33 mouse cellular contexts compared by ENCODE assay signal in the genomic region with DNA sequence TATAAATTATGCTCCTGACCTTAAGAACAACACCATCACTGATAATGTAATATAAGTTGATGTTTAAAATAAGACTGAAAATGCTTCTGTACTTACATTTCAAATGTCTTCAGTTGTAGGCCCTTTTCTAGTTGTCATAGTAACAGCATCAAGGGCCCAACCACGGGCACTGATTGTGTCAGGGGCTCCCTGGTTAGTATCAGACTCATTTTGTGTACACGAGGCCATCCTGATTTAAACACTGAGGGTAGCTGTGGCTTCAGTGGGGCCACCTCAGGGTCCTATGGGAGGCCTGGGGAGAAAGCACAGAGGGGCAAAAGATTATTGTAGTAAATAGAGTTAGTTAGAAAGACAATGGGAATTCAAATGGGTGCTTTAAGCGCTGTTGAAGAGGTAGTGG. TPM values are rescaled to one million over a fixed set of nuclear protein-coding genes. Genes with fewer than 3 reads are reported as not detected.
A peak's percentile ranks its signal among the peaks of the same experiment; 100 is the strongest.
DNase-seq lines count a peak whose midpoint lies in the region; ATAC-seq lines count a peak whose summit lies in the region.
"Had no signal": no experiment of that assay in that cellular context is flagged by ENCODE, and none has a peak within 500 bp of the region (broad histone marks: within the 10 kb centered on the region; RNA-seq: fewer than 3 reads in every experiment).

No protein-coding gene starts in this region.

- intact Hi-C loops in left cerebral cortex, postnatal 4 days (cut with DNase I), result no loop called here

- H3K4me3 ChIP-seq in forebrain, embryonic 10.5 days, result no peak overlapping the region
- H3K4me3 ChIP-seq in forebrain, embryonic 15.5 days, result no peak overlapping the region
- H3K4me3 ChIP-seq in heart, embryonic 10.5 days, result no peak overlapping the region
- H3K4me3 ChIP-seq in midbrain, embryonic 10.5 days, result no peak overlapping the region
- no peak overlapping the region for H3K4me3 ChIP-seq in midbrain, embryonic 11.5 days (ENCODE audit: low read depth, low read length)
- H3K4me3 ChIP-seq: embryonic facial prominence, embryonic 13.5 days; embryonic facial prominence, embryonic 15.5 days; erythroblast, embryonic 14.5 days; forebrain, embryonic 13.5 days had no signal

- peaks cover 17% of the 10 kb centered on the region; the same call in 1 of the 2 replicates for H3K4me1 ChIP-seq in forebrain, embryonic 10.5 days
- no peaks in the 10 kb centered on the region for H3K4me1 ChIP-seq in forebrain, embryonic 15.5 days
- H3K4me1 ChIP-seq in heart, embryonic 10.5 days, result no peaks in the 10 kb centered on the region
- H3K4me1 ChIP-seq in midbrain, embryonic 10.5 days, result peaks cover 14% of the 10 kb centered on the region
- H3K4me1 ChIP-seq in midbrain, embryonic 11.5 days (ENCODE audit: control insufficient read depth, insufficient read depth, low read length), result 0 out of 2 replicates have a peak, but pooled peaks cover 2% of the 10 kb centered on the region
- H3K4me1 ChIP-seq: embryonic facial prominence, embryonic 13.5 days; embryonic facial prominence, embryonic 15.5 days had no signal

- no peak overlapping the region for H3K9ac ChIP-seq in forebrain, embryonic 15.5 days (replicated peaks)
- H3K9ac ChIP-seq in midbrain, embryonic 11.5 days (ENCODE audit: low read length), result no peak overlapping the region
- H3K9ac ChIP-seq: embryonic facial prominence, embryonic 13.5 days; embryonic facial prominence, embryonic 15.5 days; forebrain, embryonic 13.5 days had no signal

- WGBS in forebrain, embryonic 10.5 days, result 76% methylated on average over 3 of the region's 3 CpGs
- WGBS in forebrain, embryonic 15.5 days, result 50% methylated on average over 3 of the region's 3 CpGs
- 59% methylated on average over 3 of the region's 3 CpGs for WGBS in heart, embryonic 10.5 days
- WGBS in midbrain, embryonic 10.5 days, result 67% methylated on average over 3 of the region's 3 CpGs
- WGBS in midbrain, embryonic 11.5 days, result 56% methylated on average over 3 of the region's 3 CpGs

- DNase-seq in forebrain, embryonic 10.5 days (ENCODE audit: extremely low spot score, low spot score), result peak; percentile 7
- peak; percentile 63 for DNase-seq in heart, embryonic 10.5 days (ENCODE audit: low spot score)
- DNase-seq in heart, postnatal 4 days, result no peak
- peak; percentile 10 for DNase-seq in midbrain, embryonic 10.5 days (ENCODE audit: low spot score)
- DNase-seq in midbrain, embryonic 11.5 days (ENCODE audit: low spot score, missing footprints), result no peak
- peak; percentile 18 for DNase-seq in ZHBTc4 (ENCODE audit: low read depth, low spot score)
- DNase-seq in left cerebral cortex, postnatal 4 days, result no peak
- DNase-seq: adrenal gland, adult 2 months; adrenal gland, postnatal 10 days; adrenal gland, postnatal 25 days; B cell, adult 2 months; cerebellum, adult 11 months; cerebellum, adult 18-20 months; cerebellum, adult 8-10 months; cerebellum, adult 9-11 months; cerebellum, postnatal 14 days; cerebellum, postnatal 36 days; embryo, embryonic 11 days had no signal

- H3K27ac ChIP-seq in forebrain, embryonic 10.5 days, result 0 out of 2 replicates have a peak overlapping the region, but pooled peaks have one; percentile 30
- H3K27ac ChIP-seq in forebrain, embryonic 15.5 days (replicated peaks), result no peak overlapping the region
- no peak overlapping the region for H3K27ac ChIP-seq in heart, embryonic 10.5 days
- no peak overlapping the region; the same call in 1 of the 2 replicates for H3K27ac ChIP-seq in midbrain, embryonic 10.5 days (replicated peaks)
- no peak overlapping the region for H3K27ac ChIP-seq in midbrain, embryonic 11.5 days (ENCODE audit: low read depth, low read length)
- H3K27ac ChIP-seq: embryonic facial prominence, embryonic 13.5 days; embryonic facial prominence, embryonic 15.5 days; forebrain, embryonic 13.5 days had no signal

- peaks cover 79% of the 10 kb centered on the region for H3K36me3 ChIP-seq in forebrain, embryonic 10.5 days (replicated peaks)
- no peaks in the 10 kb centered on the region for H3K36me3 ChIP-seq in forebrain, embryonic 15.5 days
- H3K36me3 ChIP-seq in heart, embryonic 10.5 days, result peaks cover 65% of the 10 kb centered on the region
- H3K36me3 ChIP-seq in midbrain, embryonic 10.5 days, result peaks cover 69% of the 10 kb centered on the region
- H3K36me3 ChIP-seq in midbrain, embryonic 11.5 days (ENCODE audit: control insufficient read depth, insufficient read depth, low read length), result peaks cover 5% of the 10 kb centered on the region; the same call in 1 of the 2 replicates
- H3K36me3 ChIP-seq: G1E had no signal

- no peak overlapping the region for H3K4me2 ChIP-seq in forebrain, embryonic 15.5 days (replicated peaks)
- no peak overlapping the region for H3K4me2 ChIP-seq in midbrain, embryonic 11.5 days
- H3K4me2 ChIP-seq: embryonic facial prominence, embryonic 13.5 days; embryonic facial prominence, embryonic 15.5 days; forebrain, embryonic 13.5 days had no signal

- no peaks in the 10 kb centered on the region for H3K27me3 ChIP-seq in forebrain, embryonic 10.5 days (ENCODE audit: poor library complexity, severe bottlenecking)
- H3K27me3 ChIP-seq in forebrain, embryonic 15.5 days, result no peaks in the 10 kb centered on the region
- H3K27me3 ChIP-seq in heart, embryonic 10.5 days (ENCODE audit: insufficient read depth, poor library complexity, severe bottlenecking), result no peaks in the 10 kb centered on the region
- H3K27me3 ChIP-seq in midbrain, embryonic 10.5 days (ENCODE audit: low read depth, poor library complexity, severe bottlenecking), result no peaks in the 10 kb centered on the region
- no peaks in the 10 kb centered on the region for H3K27me3 ChIP-seq in midbrain, embryonic 11.5 days (ENCODE audit: control insufficient read depth, insufficient read depth, low read length)
- H3K27me3 ChIP-seq: CH12.LX; embryonic facial prominence, embryonic 13.5 days; embryonic facial prominence, embryonic 15.5 days; forebrain, embryonic 13.5 days had no signal

- H3K9me3 ChIP-seq in forebrain, embryonic 10.5 days, result peaks cover 11% of the 10 kb centered on the region
- H3K9me3 ChIP-seq in forebrain, embryonic 15.5 days, result no peaks in the 10 kb centered on the region
- no peaks in the 10 kb centered on the region for H3K9me3 ChIP-seq in heart, embryonic 10.5 days
- peaks cover 6% of the 10 kb centered on the region for H3K9me3 ChIP-seq in midbrain, embryonic 10.5 days (replicated peaks)
- H3K9me3 ChIP-seq in midbrain, embryonic 11.5 days (ENCODE audit: control insufficient read depth, low read length), result no peaks in the 10 kb centered on the region
- H3K9me3 ChIP-seq: embryonic facial prominence, embryonic 13.5 days; embryonic facial prominence, embryonic 15.5 days; forebrain, embryonic 13.5 days; G1E had no signal

- ATAC-seq in forebrain, embryonic 15.5 days (replicated peaks), result no peak
- no peak for ATAC-seq in midbrain, embryonic 11.5 days (ENCODE audit: low FRiP score)
- ATAC-seq: CD4-positive, CD25-positive, alpha-beta regulatory T cell, adult 4 months; forebrain, embryonic 13.5 days; forebrain, embryonic 16.5 days; Patski had no signal

RNA-seq across cellular contexts. Expression of a gene that starts 52.0 kb away (rescaled TPM):
- not detected in 2 replicates for polyA plus RNA-seq in forebrain, embryonic 10.5 days (2016; fragmentation: Nextera tagmentation; extraction: Ambion mirVana)
- polyA plus RNA-seq in forebrain, embryonic 15.5 days (2015; fragmentation: Nextera tagmentation; extraction: Ambion mirVana), result not detected in 2 replicates
- not detected in 2 replicates for polyA plus RNA-seq in heart, embryonic 10.5 days (2016; fragmentation: Nextera tagmentation; extraction: Ambion mirVana)
- total RNA-seq in heart, postnatal 4 days (2021), result not detected
- polyA plus RNA-seq in midbrain, embryonic 10.5 days (2016; fragmentation: Nextera tagmentation; extraction: Ambion mirVana), result not detected in 2 replicates
- not detected in 2 replicates for polyA plus RNA-seq in midbrain, embryonic 11.5 days (2014; fragmentation: Nextera tagmentation; extraction: Ambion mirVana)
- not detected for total RNA-seq in left cerebral cortex, postnatal 4 days (2021)
- total RNA-seq: adrenal gland, adult 2 months; adrenal gland, postnatal 10 days; adrenal gland, postnatal 25 days; adrenal gland, postnatal 4 days; CH12.LX; common myeloid progenitor, adult 5-6 weeks; G1E had no signal
- polyA plus RNA-seq: adrenal gland, adult 2 months; brain, embryonic 14.5 days; CD4-positive, CD25-positive, alpha-beta regulatory T cell, adult 4 months; embryonic facial prominence, embryonic 11.5 days; embryonic facial prominence, embryonic 13.5 days; embryonic facial prominence, embryonic 15.5 days; erythroblast, embryonic 14.5 days; forebrain, embryonic 11.5 days; forebrain, embryonic 13.5 days; forebrain, embryonic 16.5 days; G1E; Patski had no signal

Comparison
In these comparisons a context has a peak if more than half of its experiments do, and no peak if none do; other contexts are left out.
1. DNase-seq: peak in forebrain, embryonic 10.5 days (single experiment), heart, embryonic 10.5 days (single experiment), midbrain, embryonic 10.5 days (single experiment) and ZHBTc4 (single experiment); none in heart, postnatal 4 days (single experiment), midbrain, embryonic 11.5 days (single experiment) and left cerebral cortex, postnatal 4 days (single experiment).